Mouse (Mus musculus): ENCODE data around the gene Slc7a5.

DNA sequence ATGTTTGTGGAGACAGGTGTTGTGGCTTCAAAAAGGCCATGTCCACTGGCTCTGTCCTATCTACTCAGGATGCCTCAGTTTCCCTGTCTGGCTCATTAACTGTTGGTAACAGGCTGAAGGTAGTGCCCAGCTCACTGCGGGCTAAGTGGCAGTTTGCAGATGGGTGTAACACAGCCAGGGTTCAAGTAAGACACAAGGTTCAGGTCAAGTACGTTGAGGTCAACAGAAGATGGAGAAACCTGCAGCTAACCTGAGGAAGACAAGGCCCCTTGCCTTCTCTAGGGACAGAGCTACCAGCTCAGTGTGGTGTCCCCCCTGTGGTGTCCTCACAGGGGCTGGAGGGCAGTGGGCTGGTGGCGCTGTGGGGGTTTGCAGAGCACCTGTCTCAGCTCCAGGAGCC is 27.8 kb downstream of the Slc7a5 start:
- TF ChIP-seq CTCF (IDR thresholded peaks at IDR 0.05; ENCODE audit: low read depth, low read length): no peak
- TF ChIP-seq POLR2AphosphoS5 (IDR thresholded peaks at IDR 0.05; ENCODE audit: insufficient replicate concordance, low read depth, low read length): no peak
- TF ChIP-seq GATA1 (IDR thresholded peaks at IDR 0.05; ENCODE audit: borderline replicate concordance, low read length): no peak
- no peak for TF ChIP-seq GATA2 (IDR thresholded peaks at IDR 0.05; ENCODE audit: borderline replicate concordance, low read depth, low read length)
- no peak for TF ChIP-seq TAL1 (conservative IDR thresholded peaks at IDR 0.05; ENCODE audit: low read depth, low read length)

Measured in G1E (cell line).